Mouse (Mus musculus) stomach, postnatal 0 days (tissue): Measurements from ENCODE around the gene Dmbx1.

Experiments
- CTCF ChIP-seq: IDR thresholded peaks from 2 replicates; pipeline ENCODE4 v1.5.1; 2016; ENCODE audit warnings: antibody characterized with exemption, low read depth, mild to moderate bottlenecking, moderate library complexity
- EP300 ChIP-seq: optimal IDR thresholded peaks from 2 replicates; pipeline ENCODE3; 2016; ENCODE audit warnings: antibody characterized with exemption

GRCm38 (mm10) chr4:115884022-115884421 is 55.7 kb downstream of the Dmbx1 start, which contains the start of gene Kncn:
- TF ChIP-seq CTCF = no peak
- no peak for TF ChIP-seq EP300
